Mouse (Mus musculus): Measurements from ENCODE around the gene Olfr1387. TPM values are rescaled to one million over a fixed set of nuclear protein-coding genes. Genes with fewer than 3 reads are reported as not detected.

The Olfr1387 gene
- polyA plus RNA-seq (2012; rRNA removed): not detected in 2 replicates

GRCm38 (mm10) chr11:49455043-49455442, at the start of gene Olfr1387:
Olfr1387 (plus strand) TSS chr11:49455343.

GRCm38 (mm10) chr11:49422767-49423166, 32.4 kb upstream of the Olfr1387 start, which contains the start of gene Olfr1389:
Olfr1389 (plus strand) TSS chr11:49423067.

GRCm38 (mm10) chr11:49436411-49436810, 18.7 kb upstream of the Olfr1387 start, which contains the start of gene Olfr1388:
Olfr1388 (plus strand) TSS chr11:49436624.

GRCm38 (mm10) chr11:49464746-49465145, 9.6 kb downstream of the Olfr1387 start, which contains the start of gene Olfr1386:
Olfr1386 (plus strand) TSS chr11:49465046.

GRCm38 (mm10) chr11:49488770-49489169, 33.6 kb downstream of the Olfr1387 start, which contains the start of gene Olfr1385:
Olfr1385 (plus strand) TSS chr11:49489070.

Other genes starting within 250 kb of the Olfr1387 start
- gene Mgat1, start 211.2 kb upstream of the Olfr1387 start, polyA plus RNA-seq (2012; rRNA removed): 43.1 and 45.5 TPM in 2 replicates
- 0.06 and 0.17 TPM in 2 replicates for gene Olfr1393, start 177.0 kb upstream of the Olfr1387 start, polyA plus RNA-seq (2012; rRNA removed)
- gene Olfr1392, start 170.1 kb upstream of the Olfr1387 start, polyA plus RNA-seq (2012; rRNA removed): 0.05 and 0.20 TPM in 2 replicates
- gene Olfr10, start 150.6 kb upstream of the Olfr1387 start, polyA plus RNA-seq (2012; rRNA removed): not detected in 2 replicates
- gene Olfr1391, start 132.6 kb upstream of the Olfr1387 start, polyA plus RNA-seq (2012; rRNA removed): not detected in 2 replicates
- not detected in 2 replicates for gene Olfr1390, start 120.2 kb upstream of the Olfr1387 start, polyA plus RNA-seq (2012; rRNA removed)
- not detected in 2 replicates for gene Olfr1389, start 32.3 kb upstream of the Olfr1387 start, polyA plus RNA-seq (2012; rRNA removed)
- gene Olfr1388, start 18.7 kb upstream of the Olfr1387 start, polyA plus RNA-seq (2012; rRNA removed): 0.09 and 0.13 TPM in 2 replicates
- gene Olfr1386, start 9.7 kb downstream of the Olfr1387 start, polyA plus RNA-seq (2012; rRNA removed): not detected in 2 replicates
- not detected in 2 replicates for gene Olfr1385, start 33.7 kb downstream of the Olfr1387 start, polyA plus RNA-seq (2012; rRNA removed)
- gene Olfr1384, start 51.4 kb downstream of the Olfr1387 start, polyA plus RNA-seq (2012; rRNA removed): not detected in 2 replicates
- not detected in 2 replicates for gene Olfr1383, start 64.3 kb downstream of the Olfr1387 start, polyA plus RNA-seq (2012; rRNA removed)
- not detected in 2 replicates for gene Olfr1382, start 72.9 kb downstream of the Olfr1387 start, polyA plus RNA-seq (2012; rRNA removed)
- gene Olfr1381, start 88.1 kb downstream of the Olfr1387 start, polyA plus RNA-seq (2012; rRNA removed): not detected in 2 replicates
- gene Olfr1380, start 101.5 kb downstream of the Olfr1387 start, polyA plus RNA-seq (2012; rRNA removed): not detected in 2 replicates
- gene Flt4, start 153.9 kb downstream of the Olfr1387 start, polyA plus RNA-seq (2012; rRNA removed): 2.7 and 4.2 TPM in 2 replicates
- gene Scgb3a1, start 208.3 kb downstream of the Olfr1387 start, polyA plus RNA-seq (2012; rRNA removed): 0.25 TPM in 1 of 2 replicates, not detected in the other

Data from central nervous system, embryonic 11.5 days (tissue).